Mouse (Mus musculus): ENCODE measurements around the gene Smco2. TPM values are rescaled to one million over a fixed set of nuclear protein-coding genes. Genes with fewer than 3 reads are reported as not detected.

Gene Smco2
- polyA plus RNA-seq (2014; fragmentation: Illumina TruSeq; extraction: RNeasy Lipid Tissue Mini Kit (QIAGEN cat#74804); ENCODE audit: insufficient read depth, low read depth, low replicate concordance) = not detected

DNA sequence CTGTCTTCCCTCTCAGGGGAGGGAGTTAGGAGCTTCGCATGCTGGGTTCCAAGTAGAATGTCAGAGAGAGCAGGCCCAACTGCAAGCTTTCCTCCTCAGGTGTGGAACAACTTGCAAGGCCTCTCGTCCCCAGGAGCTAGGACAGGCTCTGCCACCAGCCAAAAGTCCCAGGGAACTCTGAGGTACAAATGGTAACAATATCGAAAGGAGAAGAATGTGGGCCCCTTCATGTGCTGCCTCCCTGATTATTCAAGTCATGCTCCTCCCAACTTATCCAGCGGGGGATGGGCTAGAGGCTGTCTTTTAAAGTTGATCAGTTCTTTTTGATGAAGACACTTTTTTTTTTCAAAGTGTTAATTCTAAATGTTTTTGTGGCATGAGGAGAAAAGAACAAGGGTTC is at the start of gene Smco2:
TSS of gene Smco2 (plus strand) at position 55 of the 400 bp plus-strand sequence.

DNA sequence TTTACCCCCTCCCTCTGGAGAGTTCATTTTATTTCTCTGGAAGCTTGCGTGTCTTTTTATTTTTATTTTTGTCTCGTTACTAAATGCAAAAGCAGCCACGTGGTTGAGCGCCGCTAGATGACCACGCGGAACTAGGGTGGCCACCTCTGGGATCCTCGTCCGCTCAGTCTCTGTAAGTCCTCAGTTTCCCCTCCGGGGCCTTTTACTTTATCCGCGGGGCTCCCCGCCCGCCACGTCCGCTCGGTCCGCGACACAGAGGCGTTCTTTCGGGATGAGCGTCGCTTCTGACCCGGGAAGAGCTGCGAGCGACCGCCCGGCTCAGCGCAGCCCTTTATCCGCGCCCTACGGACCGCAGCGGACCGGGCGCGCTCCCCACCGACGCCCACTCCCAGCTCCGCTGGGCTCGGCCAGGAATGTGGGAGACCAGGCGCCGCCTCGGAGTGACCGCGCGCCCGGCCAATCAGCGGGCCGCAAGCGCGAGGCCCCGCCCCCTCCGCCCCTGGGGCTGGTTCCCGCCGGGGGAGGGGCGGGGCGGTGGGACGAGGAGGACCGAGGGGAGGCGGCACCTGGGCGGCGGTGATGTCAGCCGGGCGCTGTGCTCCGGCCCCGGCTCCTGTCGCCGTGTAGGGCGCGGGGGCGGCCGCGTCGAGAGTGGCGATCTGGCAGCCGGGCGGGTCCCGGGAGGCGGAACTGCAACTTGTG is 38.2 kb downstream of the Smco2 start, which contains the start of gene Ppfibp1:
TSS of gene Ppfibp1 (plus strand) at position 530 of the 702 bp plus-strand sequence.

Other genes with a start within 250 kb of the Smco2 start
- gene Med21, start 207.6 kb upstream of the Smco2 start, polyA plus RNA-seq (2014; fragmentation: Illumina TruSeq; extraction: RNeasy Lipid Tissue Mini Kit (QIAGEN cat#74804); ENCODE audit: insufficient read depth, low read depth, low replicate concordance) = 83.9 TPM
- gene Tm7sf3, start 207.3 kb upstream of the Smco2 start, polyA plus RNA-seq (2014; fragmentation: Illumina TruSeq; extraction: RNeasy Lipid Tissue Mini Kit (QIAGEN cat#74804); ENCODE audit: insufficient read depth, low read depth, low replicate concordance) = 18.8 TPM
- gene Stk38l, start 125.1 kb upstream of the Smco2 start, polyA plus RNA-seq (2014; fragmentation: Illumina TruSeq; extraction: RNeasy Lipid Tissue Mini Kit (QIAGEN cat#74804); ENCODE audit: insufficient read depth, low read depth, low replicate concordance) = 8.4 TPM
- gene Arntl2, start 54.0 kb upstream of the Smco2 start, polyA plus RNA-seq (2014; fragmentation: Illumina TruSeq; extraction: RNeasy Lipid Tissue Mini Kit (QIAGEN cat#74804); ENCODE audit: insufficient read depth, low read depth, low replicate concordance) = 0.34 TPM
- gene Ppfibp1, start 38.4 kb downstream of the Smco2 start, polyA plus RNA-seq (2014; fragmentation: Illumina TruSeq; extraction: RNeasy Lipid Tissue Mini Kit (QIAGEN cat#74804); ENCODE audit: insufficient read depth, low read depth, low replicate concordance) = 33.1 TPM
- gene 1700034J05Rik, start 104.3 kb downstream of the Smco2 start, polyA plus RNA-seq (2014; fragmentation: Illumina TruSeq; extraction: RNeasy Lipid Tissue Mini Kit (QIAGEN cat#74804); ENCODE audit: insufficient read depth, low read depth, low replicate concordance) = not detected
- 0.83 TPM for gene Rep15, start 182.5 kb downstream of the Smco2 start, polyA plus RNA-seq (2014; fragmentation: Illumina TruSeq; extraction: RNeasy Lipid Tissue Mini Kit (QIAGEN cat#74804); ENCODE audit: insufficient read depth, low read depth, low replicate concordance)
- gene Mrps35, start 192.7 kb downstream of the Smco2 start, polyA plus RNA-seq (2014; fragmentation: Illumina TruSeq; extraction: RNeasy Lipid Tissue Mini Kit (QIAGEN cat#74804); ENCODE audit: insufficient read depth, low read depth, low replicate concordance) = 43.9 TPM
- gene Mansc4, start 236.9 kb downstream of the Smco2 start, polyA plus RNA-seq (2014; fragmentation: Illumina TruSeq; extraction: RNeasy Lipid Tissue Mini Kit (QIAGEN cat#74804); ENCODE audit: insufficient read depth, low read depth, low replicate concordance) = not detected
- gene Klhl42, start 241.3 kb downstream of the Smco2 start, polyA plus RNA-seq (2014; fragmentation: Illumina TruSeq; extraction: RNeasy Lipid Tissue Mini Kit (QIAGEN cat#74804); ENCODE audit: insufficient read depth, low read depth, low replicate concordance) = 4.3 TPM

Measured in lung, adult 10 weeks (tissue).